Mouse (Mus musculus) bone marrow, adult 2 months (tissue): ENCODE data around the gene Lelp1.

ENCODE experiments used
- CTCF ChIP-seq: fragments of 200-500 bp; IDR thresholded peaks from 2 replicates; pipeline ENCODE4 v1.5.1; 2011; ENCODE audit warnings: low read length, control low read depth; ENCODE audit not compliant: control insufficient read depth, insufficient read depth
- POLR2A ChIP-seq: fragments of 200-500 bp; IDR thresholded peaks from 2 replicates; pipeline ENCODE4 v1.6.1; 2011; ENCODE audit warnings: low read depth, mild to moderate bottlenecking, control low read depth, low read length, borderline replicate concordance; ENCODE audit not compliant: control insufficient read depth

- TF ChIP-seq POLR2A (no peak), CTCF (no peak)
Measured at GRCm38 (mm10) chr3:92147913-92148312, 5.4 kb upstream of the Lelp1 start.
